Mouse (Mus musculus) yolk sac, embryonic 10.5 days (tissue): Measurements from ENCODE around the gene AC124108.1.
"Not testable (repeated sequence)": the region's sequence is repeated elsewhere in the genome, so short reads cannot be mapped to it uniquely, and the experiment has no call there.

Source experiments
- DNase-seq: peaks from one replicate; pipeline ENCODE4 v3.0.0-alpha.2; 2017; ENCODE audit warnings: low spot score

Gene AC124108.1

DNA sequence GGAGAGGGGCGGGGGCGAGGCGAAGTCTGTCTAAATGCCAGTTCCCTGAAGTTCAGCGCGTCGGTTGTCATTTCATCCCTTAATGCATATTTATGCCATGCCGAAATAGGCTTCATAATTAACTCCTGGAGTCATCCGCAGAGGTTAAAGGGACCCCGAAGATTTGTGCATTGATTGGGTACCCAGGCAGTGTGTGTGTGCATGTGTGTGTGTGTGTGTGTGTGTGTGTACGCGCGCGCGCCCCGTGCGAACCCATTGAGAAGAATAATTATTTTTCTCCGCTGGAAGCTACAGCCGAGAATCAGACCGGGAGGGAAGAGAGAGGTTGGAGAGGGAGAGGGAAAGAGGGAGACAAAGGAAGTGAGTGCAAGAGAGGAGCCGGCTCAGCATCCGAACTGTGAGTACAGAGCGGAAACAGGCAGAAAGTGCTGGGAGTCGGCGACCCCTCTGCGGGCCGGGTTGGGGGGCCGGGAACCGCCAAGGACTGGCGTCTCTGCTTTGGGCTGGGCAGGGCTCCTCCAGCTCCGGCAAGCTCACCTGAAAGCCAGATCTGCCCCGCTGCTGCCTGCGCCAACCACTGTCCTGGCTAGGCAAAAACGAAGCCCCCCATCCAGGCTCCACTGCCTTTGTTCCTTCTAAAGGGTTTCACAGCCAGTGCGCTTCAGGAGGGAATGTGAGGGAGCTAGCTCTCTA is at the start of gene AC124108.1, which contains the start of gene Lemd1:
AC124108.1 (plus strand) TSS at position 365 of the 693 bp plus-strand sequence.
Lemd1 (plus strand) TSS at position 339 of the 693 bp plus-strand sequence.
- DNase-seq: no peak

DNA sequence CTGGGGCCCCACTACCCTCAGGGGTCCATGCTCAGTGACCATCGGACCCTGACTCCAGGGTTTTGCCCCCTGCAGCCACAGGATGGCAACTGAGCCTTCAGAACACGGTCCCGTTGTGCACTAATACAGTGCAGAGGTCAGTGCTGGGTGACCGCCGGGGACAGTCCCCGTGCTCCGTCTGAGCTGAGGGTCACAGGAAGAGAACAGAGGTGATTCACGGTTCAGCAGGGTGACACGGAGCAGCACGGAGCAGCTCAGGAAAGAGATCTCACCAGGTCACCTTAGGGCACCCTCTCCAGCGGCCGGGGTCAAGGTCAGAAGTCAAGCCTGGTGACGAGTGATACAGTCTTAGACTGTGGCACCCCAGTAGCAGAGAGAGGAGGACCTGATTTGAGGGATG is 49.5 kb upstream of the AC124108.1 start:
- no peak for DNase-seq

DNA sequence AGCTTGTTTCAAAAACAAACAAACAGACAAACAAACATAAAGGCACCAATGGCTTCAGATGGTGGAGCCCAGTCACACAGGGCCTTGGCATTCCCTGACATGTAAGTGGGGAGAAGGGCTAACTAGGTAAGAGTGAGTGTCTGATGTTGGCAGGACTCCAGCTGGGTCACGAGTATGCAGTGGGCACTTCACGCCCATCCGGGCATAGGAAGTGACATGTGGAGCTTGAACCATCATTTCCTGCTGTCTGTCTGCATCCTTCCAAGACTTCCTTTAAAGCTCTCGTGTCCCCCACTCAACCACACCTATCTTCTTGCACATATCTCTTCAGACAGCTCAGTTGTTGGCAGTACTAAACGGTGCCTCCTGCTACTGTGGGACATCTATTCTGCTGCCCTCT is 48.2 kb upstream of the AC124108.1 start:
- no peak for DNase-seq

DNA sequence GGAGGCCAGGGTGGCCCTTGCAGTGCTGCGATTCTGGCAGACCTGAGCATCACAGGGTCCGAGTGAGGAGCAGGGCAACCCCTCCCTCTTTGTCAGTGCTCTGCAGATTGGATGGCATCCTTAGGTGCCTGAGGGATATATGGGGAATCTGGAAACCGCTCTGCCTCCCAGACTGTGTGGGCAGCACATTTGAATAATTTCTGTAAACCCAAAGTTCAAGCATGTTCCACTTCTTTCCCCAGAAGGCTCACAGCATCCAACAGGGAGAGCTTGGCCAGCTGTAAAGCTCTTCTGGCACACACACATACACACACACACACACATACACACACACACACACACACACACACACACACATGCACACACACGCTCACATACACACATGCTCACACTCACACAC is 47.5 kb upstream of the AC124108.1 start:
- DNase-seq: no peak

DNA sequence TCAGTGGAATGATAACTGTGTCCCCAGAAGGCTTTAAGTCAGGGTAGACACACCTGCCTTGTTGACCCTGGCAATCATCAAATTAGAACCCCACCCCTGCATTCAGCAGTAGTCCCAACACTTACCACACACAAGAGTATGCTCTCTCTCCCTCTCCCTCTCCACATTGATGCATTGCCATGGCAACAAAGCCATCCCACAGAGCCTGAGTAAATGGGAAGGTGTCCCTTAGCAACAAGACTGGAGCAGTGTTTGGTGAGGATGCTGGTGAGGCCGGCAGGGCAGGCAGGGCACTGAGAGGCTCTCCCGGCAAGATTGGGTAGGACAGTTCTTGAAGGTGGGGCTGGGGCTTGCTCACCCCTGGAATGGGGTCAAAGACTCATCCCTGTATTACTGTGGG is 47.0 kb upstream of the AC124108.1 start:
- no peak for DNase-seq

DNA sequence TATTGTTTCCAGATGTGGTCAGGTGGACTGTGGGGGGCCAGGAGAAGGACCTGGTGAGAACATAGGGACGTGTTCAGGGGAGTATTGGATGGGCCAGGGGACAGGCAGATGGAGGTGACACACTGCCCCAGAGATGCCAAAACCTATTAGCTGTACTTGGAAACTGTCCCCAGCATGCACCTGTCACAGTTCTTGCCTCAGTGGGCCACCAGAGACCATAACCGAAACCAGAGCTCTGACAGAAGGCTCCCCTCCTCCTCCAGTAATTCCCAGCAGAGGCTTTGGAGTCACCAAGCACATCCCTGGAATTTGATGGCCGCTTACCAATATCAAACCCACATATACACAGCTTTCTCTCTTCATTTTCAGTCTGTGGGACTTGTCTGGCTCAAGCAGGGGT is 46.4 kb upstream of the AC124108.1 start:
- DNase-seq: no peak

DNA sequence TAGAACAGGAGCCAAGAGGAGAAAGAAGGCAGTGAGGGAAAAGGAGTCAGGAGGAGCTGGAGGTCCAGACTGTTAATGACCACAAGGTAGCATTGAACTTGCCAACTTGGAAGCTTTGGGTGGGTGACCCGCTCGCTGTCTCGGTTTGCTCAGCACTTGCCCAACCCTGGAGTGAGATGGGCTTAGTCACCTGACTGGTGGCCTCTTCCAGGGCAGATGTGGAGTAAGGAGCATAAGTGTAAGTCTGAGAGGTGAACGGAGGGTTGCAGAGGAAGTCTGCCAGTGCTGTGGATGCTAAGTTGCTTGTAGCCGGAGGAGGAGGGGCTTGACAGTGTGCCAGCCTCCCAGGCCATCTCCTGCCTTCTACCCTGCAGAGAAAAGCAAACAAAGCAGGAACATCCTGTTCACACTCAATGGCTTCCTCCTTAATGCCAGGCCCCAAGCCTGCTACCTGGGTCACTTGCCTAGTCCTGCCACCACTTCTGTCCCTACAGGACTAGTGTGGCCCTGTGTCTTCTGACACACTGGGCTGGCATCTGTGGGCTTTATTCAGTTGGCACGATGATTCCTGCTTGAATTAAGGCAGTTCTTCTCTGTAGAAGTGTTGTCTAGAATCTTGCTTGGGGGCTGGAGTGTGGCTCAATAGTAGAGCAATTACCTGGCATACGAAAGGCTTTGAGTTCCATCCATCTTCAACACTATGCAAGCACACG is 45.1 kb upstream of the AC124108.1 start:
- no peak for DNase-seq

DNA sequence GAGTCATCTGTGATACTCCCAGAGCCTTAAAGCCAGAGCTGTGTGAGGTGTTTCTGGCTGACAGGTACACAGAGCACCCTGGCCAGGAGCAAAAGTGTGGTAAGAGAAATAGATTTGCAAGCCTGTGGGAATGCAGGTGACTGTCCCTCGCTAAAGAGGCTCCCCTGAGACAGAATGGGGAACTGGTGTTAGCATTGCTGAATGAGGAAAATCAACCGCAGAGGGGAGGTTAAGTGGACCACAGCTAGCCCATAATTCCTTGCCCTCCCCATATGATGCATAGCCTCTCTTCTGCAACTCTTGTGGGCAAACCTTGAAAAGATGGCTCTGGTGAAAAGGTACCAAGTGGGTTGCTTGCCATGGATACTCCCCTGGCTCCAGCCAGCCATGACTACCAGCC is 41.8 kb upstream of the AC124108.1 start:
- no peak for DNase-seq

DNA sequence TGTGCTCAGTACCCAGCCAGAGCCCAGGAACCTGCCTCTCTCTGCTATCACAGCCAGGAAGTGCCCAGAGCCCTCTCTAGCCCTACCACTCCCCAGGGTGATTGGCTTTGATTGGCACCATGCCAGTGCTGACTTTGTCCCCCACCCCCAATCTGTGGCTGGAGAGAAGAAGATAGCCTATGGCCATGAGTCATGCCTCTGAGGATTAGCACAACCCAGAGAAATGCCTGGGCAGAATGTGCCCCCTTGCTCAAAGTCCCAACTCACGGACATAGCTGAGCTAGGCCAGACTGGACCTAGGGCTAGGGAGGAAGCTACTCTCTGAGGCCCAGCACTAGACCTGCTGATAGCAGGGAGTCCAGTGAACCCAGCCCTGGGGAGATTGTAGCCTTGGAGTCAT is 41.1 kb upstream of the AC124108.1 start:
- DNase-seq: no peak

DNA sequence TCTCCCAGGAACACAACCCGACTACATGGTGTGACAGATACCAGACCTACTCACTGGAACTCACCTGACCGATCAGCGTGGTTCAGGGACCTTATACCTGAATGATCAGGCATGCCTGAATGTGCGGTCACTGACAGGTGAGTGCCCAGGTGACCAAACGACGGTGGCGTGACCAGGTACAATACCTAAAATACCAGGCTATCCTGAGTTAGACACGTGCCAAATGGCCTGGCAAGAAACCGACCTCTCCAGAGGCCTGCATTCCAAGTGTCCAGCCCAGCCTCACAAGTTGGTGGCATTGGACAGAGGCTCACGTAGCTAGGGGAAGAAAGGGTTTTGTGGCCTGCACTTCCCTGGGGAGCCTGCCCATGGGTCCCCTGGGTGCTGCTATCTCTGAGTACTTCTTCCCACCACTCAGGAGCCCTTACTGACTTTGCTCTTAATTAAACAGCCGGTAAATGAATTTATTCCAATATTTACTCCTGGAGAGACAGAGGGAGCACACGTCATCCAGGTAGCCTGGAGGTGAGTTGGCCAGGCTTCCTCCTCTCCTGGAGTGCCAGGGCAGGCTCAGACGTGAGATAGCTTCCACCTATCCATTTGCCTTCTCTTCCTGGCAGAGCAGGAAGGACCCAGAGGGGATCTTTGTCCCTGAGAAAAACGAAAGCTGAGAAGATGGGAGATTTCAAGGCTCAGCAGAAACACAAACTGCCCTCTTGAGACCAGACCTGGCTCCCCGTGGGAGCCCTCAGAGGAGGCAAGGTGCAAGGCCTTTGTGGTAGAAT is 40.2 kb upstream of the AC124108.1 start:
- no peak for DNase-seq

DNA sequence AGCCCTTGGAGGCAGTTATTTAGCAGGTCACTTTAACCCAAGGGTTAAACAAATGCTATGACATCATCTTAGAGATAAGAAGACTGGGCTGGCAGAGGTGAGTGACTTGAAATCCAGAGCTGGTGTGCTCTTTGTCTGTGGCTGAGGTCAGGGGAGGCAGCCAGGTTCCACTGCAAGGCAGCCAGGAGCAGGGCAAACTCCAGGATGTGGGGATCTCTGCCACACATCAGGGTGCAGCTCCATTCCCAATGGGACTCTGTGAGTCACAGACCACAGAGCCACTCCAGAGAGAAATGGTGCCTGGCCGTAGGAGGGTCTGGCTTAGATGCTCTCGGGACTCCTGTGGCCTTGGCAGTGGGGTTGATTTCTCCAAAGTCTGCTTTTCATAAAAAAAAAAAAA is 39.3 kb upstream of the AC124108.1 start:
- DNase-seq: no peak

DNA sequence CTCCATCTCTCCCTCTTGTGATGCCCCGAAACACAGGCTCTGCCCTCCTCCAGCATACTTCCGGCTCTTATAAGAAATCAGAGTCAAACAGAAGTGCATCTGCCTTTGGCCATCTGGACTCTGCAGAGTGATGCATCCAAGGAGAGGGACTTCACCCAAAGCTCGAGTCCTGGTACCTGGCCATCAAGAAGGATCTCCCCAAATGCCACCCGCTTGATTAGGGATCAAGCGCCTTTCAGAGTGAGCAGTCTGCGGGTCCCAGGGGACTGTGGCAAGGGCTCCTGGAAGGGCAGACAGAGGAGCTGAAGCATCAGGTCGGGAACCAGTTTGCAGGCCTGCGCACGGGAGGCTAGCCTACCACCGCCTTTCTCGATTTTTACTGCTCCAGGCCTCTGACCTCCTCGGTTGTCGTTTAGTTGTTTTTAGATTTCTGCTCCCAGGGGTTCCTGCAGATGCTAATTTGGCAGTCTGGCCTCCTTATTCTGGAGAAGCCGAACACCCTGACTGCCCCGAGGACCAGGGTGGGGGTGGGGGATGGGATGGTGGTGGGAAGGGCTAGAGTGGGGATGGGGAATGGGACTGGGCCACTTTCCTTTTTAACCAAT is 38.1 kb upstream of the AC124108.1 start:
- DNase-seq: no peak

DNA sequence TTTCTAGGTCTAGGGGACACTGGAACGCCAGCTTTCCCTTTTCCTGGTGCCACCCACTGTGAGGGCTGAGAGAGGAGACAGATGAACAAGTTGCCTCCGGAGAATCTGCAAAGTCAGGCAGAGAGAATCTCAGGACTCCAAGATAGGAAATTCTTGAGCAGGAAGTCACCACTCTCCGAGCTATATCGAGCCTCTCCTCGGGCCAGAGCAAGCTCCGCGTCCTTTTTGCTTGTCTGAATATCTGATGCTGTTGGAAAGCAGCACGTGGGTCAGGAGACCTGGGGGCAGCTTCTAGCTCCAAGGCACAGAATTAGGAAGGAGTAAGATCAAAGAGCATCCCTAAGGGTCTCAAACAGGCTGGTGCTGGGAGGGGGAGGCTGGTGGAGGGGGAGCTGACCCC is 37.6 kb upstream of the AC124108.1 start:
- no peak for DNase-seq

DNA sequence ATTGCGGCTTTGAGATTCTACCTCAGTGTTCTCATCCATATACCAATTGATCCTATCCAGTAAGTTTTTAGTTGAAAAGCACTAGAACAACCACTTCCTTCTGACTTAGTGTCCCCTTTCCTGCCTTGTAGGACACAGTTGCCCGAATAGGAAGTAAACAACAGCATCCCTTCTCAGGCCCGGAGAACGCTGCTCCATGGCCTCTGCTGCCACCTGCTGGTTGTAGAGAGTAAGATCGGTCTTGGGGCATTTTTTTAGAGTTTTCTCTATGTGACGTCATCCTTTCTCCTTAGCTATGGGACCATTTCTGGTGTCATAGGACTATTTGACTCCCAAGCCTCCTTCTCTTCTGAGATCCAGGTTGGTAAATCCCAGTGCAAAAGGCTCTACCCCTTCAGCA is 35.5 kb upstream of the AC124108.1 start:
- DNase-seq: peak; percentile 63

DNA sequence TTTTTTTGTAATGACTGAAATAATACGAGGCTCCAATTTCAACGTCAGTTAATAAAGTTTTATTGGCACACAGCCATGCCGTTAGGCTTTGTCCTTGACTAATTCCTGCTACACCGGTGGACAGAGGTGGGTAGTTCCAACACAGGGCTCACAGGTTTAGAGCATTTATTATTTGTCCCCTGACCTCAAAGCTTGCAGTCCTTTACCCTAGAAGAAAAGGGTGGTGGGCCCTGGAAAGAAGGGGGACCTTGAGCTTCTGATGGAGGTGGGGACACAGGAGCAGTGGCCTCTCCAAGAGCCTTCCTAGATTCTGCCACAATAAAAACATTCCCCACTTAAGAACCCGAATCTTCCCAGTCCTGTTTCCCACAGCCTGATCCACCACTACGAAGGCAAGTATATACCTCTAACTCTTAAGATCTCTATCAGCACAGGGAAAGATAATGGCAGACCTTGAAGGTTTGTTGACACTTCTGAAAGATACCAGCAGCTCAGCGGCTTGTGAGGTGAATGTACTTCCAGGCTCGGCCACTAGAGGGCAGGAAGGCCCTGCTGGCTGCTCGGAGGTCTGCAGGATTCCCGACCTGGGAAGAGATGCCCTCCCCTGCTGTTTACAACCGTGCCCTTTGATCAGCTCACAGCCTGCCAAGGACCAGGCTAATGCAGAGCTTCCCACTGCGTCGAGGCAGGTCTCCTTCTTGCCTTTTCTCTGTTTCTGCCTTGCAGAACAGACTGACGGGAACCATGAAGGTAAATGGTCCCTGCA is 34.1 kb upstream of the AC124108.1 start:
- DNase-seq: peak; percentile 81

DNA sequence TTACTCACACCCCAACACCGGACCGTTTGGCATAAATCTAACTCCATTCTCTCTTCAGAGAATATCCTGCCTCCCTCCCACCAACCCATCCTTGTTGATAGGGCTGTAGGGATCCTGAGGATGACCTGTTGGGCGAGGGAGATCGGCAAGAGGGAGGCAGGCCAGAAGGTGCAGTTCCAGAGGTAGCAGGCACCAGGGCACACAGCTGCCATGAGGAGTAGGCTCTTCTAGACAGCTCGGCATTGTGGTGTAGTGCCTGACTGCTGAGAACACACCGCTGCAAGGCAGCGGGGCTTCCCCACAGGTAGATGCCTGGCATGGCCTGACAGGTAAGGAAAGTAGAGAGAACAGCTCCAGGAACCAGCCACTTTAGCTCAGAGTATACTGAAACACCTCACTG is 33.4 kb upstream of the AC124108.1 start:
- DNase-seq: no peak

DNA sequence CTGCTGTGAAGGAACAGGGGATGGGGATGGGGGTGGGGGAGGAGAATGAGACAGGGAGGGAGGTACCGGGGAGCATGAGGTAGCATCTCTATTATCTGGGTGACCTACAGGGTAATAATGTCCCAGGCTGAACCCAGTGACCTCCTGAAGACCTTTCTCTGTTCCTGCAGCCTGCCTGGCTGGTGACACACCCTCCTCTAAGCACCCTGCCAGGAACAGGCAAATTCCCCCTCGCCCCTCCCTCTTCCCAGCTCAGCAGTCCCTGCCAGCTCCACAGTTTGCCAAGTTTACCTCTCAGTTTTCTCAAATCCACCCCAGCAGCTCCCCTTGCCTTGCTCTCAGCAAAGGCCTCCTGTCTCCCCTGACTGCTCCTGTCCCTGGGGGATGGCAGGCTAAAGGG is 32.5 kb upstream of the AC124108.1 start:
- no peak for DNase-seq

DNA sequence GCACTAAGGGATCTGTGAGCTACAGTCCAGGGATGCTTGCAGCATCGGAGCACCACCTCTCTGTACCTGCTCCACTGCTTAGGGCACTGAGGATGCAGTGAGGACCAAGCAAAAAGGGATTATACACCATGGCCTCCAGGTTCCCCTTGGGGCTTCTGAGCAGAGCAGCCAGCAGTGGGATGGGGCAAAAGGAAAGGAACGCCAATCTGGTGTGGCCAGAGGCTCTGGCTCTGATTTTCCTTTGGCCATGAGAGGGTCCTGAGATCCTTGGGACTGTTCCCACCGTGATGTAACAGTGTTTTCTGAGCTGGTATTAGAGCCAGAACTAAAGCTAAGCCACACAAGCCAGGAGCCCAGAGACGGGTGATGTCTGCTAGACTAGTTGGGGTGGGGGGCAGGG is 31.6 kb upstream of the AC124108.1 start:
- DNase-seq: no peak

DNA sequence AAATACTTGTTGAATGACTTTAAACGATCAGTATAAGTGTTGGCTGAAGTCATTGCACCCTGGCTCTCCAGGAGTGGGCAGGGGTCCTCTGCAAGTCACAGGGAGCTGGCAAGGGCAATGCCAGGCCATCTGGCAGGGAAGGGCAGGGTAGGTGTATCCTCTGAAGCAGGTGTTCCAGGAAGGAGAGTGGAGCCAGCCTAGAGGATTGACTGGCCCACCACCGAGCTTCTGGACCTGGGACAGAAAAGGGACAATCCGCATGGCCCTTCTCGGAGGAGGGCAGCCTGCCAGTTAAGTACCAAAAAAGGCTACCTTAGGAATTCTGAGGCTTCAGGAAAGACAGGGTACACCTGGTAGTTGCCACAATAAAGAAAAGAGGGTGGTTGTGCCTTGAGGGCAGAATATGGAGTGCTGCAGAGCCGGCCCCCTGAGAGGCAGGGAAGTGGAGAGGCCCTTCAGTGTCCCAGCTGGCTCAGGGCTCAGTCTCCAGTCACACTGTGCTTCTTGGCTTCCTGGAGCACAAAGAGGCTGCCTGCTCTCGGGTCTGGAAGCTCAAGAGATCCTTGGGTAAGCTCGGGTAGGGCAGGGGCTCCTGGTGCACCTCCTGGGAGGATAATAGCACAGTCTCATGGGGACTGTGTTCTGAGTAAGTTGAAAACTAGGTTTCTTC is 29.9 kb upstream of the AC124108.1 start:
- no peak for DNase-seq

DNA sequence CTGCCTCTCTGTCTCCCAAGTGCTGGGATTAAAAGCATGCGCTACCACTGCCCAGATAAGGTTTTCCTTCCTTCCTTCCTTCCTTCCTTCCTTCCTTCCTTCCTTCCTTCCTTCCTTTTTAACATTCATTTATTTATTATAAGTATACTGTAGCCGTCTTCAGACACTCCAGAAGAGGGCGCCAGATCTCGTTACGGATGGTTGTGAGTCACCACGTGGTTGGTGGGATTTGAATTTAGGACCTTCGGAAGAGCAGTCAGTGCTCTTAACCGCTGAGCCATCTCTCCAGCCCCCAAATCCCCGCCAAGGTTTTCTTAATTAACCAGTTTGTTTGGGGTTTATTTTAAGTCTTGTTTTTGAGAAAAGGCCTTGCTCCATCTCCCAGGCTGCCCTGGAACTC is 28.6 kb upstream of the AC124108.1 start:
- DNase-seq: not testable (repeated sequence)
